Mouse (Mus musculus): ENCODE measurements around the gene Tab1. TPM values are rescaled to one million over a fixed set of nuclear protein-coding genes. Genes with fewer than 3 reads are reported as not detected.

Gene Tab1
- polyA plus RNA-seq, 1 experiment from 2014 or later, result 12.6 TPM

GRCm38 (mm10) chr15:80155707-80156106 lies 22.8 kb downstream of the Tab1 start:
- no peak for ATAC-seq
- Histone ChIP-seq H3K4me2 (replicated peaks; ENCODE audit: low read depth) (no peak overlapping the region), H3K27ac (ENCODE audit: low read depth, low read length) (no peak overlapping the region), H3K9me3 (ENCODE audit: control insufficient read depth) (no peaks in the 10 kb centered on the region), H3K9ac (ENCODE audit: low read depth, low read length) (no peak overlapping the region), H3K36me3 (ENCODE audit: control insufficient read depth, insufficient read depth) (peaks cover 65% of the 10 kb centered on the region), H3K4me1 (replicated peaks; ENCODE audit: control insufficient read depth, insufficient read depth, low read length) (peaks cover 21% of the 10 kb centered on the region), H3K4me3 (ENCODE audit: low read depth, low read length) (no peak overlapping the region), H3K27me3 (replicated peaks; ENCODE audit: control insufficient read depth, insufficient read depth, low read length) (no peaks in the 10 kb centered on the region)
- WGBS, result 87% methylated on average over 8 of the region's 8 CpGs
- TF ChIP-seq CTCF (IDR thresholded peaks at IDR 0.05; ENCODE audit: low read depth), result no peak

DNA sequence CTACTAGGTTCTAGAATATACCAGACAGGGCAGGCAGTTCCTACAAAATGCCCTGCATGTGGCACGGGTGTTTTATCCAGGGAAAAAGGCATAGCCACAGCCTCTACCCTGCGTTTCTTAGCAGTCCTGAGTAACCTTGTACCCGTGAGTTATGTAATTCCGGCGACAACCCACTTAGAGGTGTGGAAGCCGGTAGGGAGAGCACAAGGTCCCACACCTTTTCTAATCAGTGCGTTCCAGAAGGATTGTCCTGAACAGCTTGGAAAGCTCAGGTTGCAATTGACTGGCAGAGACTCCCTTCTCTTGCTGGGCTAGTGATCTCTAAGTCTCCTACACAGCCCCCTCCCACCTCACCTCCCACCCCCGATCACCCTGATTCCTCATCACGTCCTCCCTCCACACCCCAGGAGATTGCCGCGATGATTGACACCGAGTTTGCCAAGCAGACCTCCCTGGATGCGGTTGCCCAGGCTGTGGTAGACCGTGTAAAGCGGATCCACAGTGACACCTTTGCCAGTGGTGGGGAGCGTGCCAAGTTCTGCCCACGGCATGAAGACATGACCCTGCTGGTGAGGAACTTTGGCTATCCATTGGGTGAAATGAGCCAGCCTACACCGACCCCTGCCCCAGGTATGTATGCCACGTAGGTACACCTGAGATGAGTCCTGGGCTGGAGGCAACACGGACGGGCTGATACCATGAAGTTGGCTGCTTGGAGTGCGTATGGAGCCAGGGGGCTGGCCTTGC lies 24.4 kb downstream of the Tab1 start:
- no peak for TF ChIP-seq CTCF (IDR thresholded peaks at IDR 0.05; ENCODE audit: low read depth)
- Histone ChIP-seq H3K9me3 (ENCODE audit: control insufficient read depth) (no peaks in the 10 kb centered on the region), H3K4me1 (replicated peaks; ENCODE audit: control insufficient read depth, insufficient read depth, low read length) (peaks cover 21% of the 10 kb centered on the region), H3K27ac (ENCODE audit: low read depth, low read length) (peak overlapping the region; percentile 57), H3K4me3 (ENCODE audit: low read depth, low read length) (no peak overlapping the region), H3K4me2 (replicated peaks; ENCODE audit: low read depth) (no peak overlapping the region), H3K27me3 (replicated peaks; ENCODE audit: control insufficient read depth, insufficient read depth, low read length) (no peaks in the 10 kb centered on the region), H3K9ac (ENCODE audit: low read depth, low read length) (no peak overlapping the region), H3K36me3 (ENCODE audit: control insufficient read depth, insufficient read depth) (peaks cover 70% of the 10 kb centered on the region)
- 0 out of 2 replicates have a peak, but pooled peaks have one; percentile 16 for ATAC-seq
- 62% methylated on average over 22 of the region's 22 CpGs for WGBS

- H3K27ac ChIP-seq (ENCODE audit: low read depth, low read length), result peak overlapping the region; percentile 77
- WGBS, result 52% methylated on average over 5 of the region's 5 CpGs
- no peak overlapping the region for H3K4me2 ChIP-seq (replicated peaks; ENCODE audit: low read depth)
- H3K4me3 ChIP-seq (ENCODE audit: low read depth, low read length), result no peak overlapping the region
- H3K4me1 ChIP-seq (replicated peaks; ENCODE audit: control insufficient read depth, insufficient read depth, low read length), result peaks cover 21% of the 10 kb centered on the region
- H3K9me3 ChIP-seq (ENCODE audit: control insufficient read depth), result no peaks in the 10 kb centered on the region
- no peak for ATAC-seq
- H3K36me3 ChIP-seq (ENCODE audit: control insufficient read depth, insufficient read depth), result peaks cover 74% of the 10 kb centered on the region
- no peak overlapping the region for H3K9ac ChIP-seq (ENCODE audit: low read depth, low read length)
- no peak for TF ChIP-seq CTCF (IDR thresholded peaks at IDR 0.05; ENCODE audit: low read depth)
- no peaks in the 10 kb centered on the region for H3K27me3 ChIP-seq (replicated peaks; ENCODE audit: control insufficient read depth, insufficient read depth, low read length)
These were observed 25.2 kb downstream of the Tab1 start for GRCm38 (mm10) chr15:80158001-80158706.

GRCm38 (mm10) chr15:80158707-80159090 lies 25.8 kb downstream of the Tab1 start:
- no peak for TF ChIP-seq CTCF (IDR thresholded peaks at IDR 0.05; ENCODE audit: low read depth)
- ATAC-seq, result no peak
- H3K4me3 ChIP-seq (ENCODE audit: low read depth, low read length), result no peak overlapping the region
- H3K27ac ChIP-seq (ENCODE audit: low read depth, low read length), result peak overlapping the region; percentile 77
- no peaks in the 10 kb centered on the region for H3K9me3 ChIP-seq (ENCODE audit: control insufficient read depth)
- H3K36me3 ChIP-seq (ENCODE audit: control insufficient read depth, insufficient read depth), result peaks cover 70% of the 10 kb centered on the region
- no peak overlapping the region for H3K4me2 ChIP-seq (replicated peaks; ENCODE audit: low read depth)
- WGBS, result 25% methylated on average over 4 of the region's 4 CpGs
- no peaks in the 10 kb centered on the region for H3K27me3 ChIP-seq (replicated peaks; ENCODE audit: control insufficient read depth, insufficient read depth, low read length)
- H3K9ac ChIP-seq (ENCODE audit: low read depth, low read length), result no peak overlapping the region
- peaks cover 21% of the 10 kb centered on the region for H3K4me1 ChIP-seq (replicated peaks; ENCODE audit: control insufficient read depth, insufficient read depth, low read length)

GRCm38 (mm10) chr15:80159286-80159901 lies 26.5 kb downstream of the Tab1 start:
- Histone ChIP-seq H3K9ac (ENCODE audit: low read depth, low read length) (no peak overlapping the region), H3K36me3 (ENCODE audit: control insufficient read depth, insufficient read depth) (peaks cover 63% of the 10 kb centered on the region), H3K9me3 (ENCODE audit: control insufficient read depth) (no peaks in the 10 kb centered on the region), H3K27me3 (replicated peaks; ENCODE audit: control insufficient read depth, insufficient read depth, low read length) (no peaks in the 10 kb centered on the region), H3K4me2 (replicated peaks; ENCODE audit: low read depth) (no peak overlapping the region; the same call in 1 of the 2 replicates), H3K27ac (ENCODE audit: low read depth, low read length) (peak overlapping the region; percentile 77), H3K4me3 (ENCODE audit: low read depth, low read length) (no peak overlapping the region), H3K4me1 (replicated peaks; ENCODE audit: control insufficient read depth, insufficient read depth, low read length) (peaks cover 21% of the 10 kb centered on the region)
- WGBS, result 18% methylated on average over 8 of the region's 8 CpGs
- ATAC-seq, result peak; percentile 92
- 0 out of 2 replicates have a peak, but pooled peaks have one; percentile 3 for TF ChIP-seq CTCF (IDR thresholded peaks at IDR 0.05; ENCODE audit: low read depth)

DNA sequence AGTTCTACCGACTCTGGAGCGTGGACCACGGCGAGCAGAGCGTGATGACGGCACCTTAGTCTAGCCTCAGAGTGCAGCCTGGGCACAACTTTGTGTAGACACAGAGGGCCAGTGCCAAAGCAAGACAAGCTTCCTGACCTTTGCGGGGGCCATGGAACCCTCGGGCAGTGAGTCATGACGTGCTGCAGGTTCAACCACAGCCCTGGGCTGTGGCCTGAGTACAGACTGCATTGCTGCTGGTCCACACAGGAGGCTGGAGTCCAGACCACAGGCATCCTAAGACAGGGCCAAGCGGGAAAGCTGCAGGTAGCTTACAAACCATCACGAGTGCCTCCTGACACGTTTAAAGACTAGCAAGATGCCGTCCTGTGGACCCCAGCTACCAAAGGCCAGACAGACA lies 27.3 kb downstream of the Tab1 start:
- 73% methylated on average over 13 of the region's 13 CpGs for WGBS
- TF ChIP-seq CTCF (IDR thresholded peaks at IDR 0.05; ENCODE audit: low read depth), result no peak
- H3K36me3 ChIP-seq (ENCODE audit: control insufficient read depth, insufficient read depth), result peaks cover 55% of the 10 kb centered on the region
- H3K4me3 ChIP-seq (ENCODE audit: low read depth, low read length), result no peak overlapping the region
- ATAC-seq, result no peak
- H3K9me3 ChIP-seq (ENCODE audit: control insufficient read depth), result no peaks in the 10 kb centered on the region
- peak overlapping the region; percentile 77 for H3K27ac ChIP-seq (ENCODE audit: low read depth, low read length)
- H3K9ac ChIP-seq (ENCODE audit: low read depth, low read length), result 0 out of 2 replicates have a peak overlapping the region, but pooled peaks have one; percentile 3
- H3K4me2 ChIP-seq (replicated peaks; ENCODE audit: low read depth), result no peak overlapping the region
- H3K27me3 ChIP-seq (replicated peaks; ENCODE audit: control insufficient read depth, insufficient read depth, low read length), result no peaks in the 10 kb centered on the region
- peaks cover 21% of the 10 kb centered on the region for H3K4me1 ChIP-seq (replicated peaks; ENCODE audit: control insufficient read depth, insufficient read depth, low read length)
